Mouse (Mus musculus): ENCODE data around the gene Il11. TPM values are rescaled to one million over a fixed set of nuclear protein-coding genes. Genes with fewer than 3 reads are reported as not detected.
A peak's percentile ranks its signal among the peaks of the same experiment; 100 is the strongest.

The Il11 gene
- polyA plus RNA-seq, 1 experiment from 2014 or later = 0.32 TPM

DNA sequence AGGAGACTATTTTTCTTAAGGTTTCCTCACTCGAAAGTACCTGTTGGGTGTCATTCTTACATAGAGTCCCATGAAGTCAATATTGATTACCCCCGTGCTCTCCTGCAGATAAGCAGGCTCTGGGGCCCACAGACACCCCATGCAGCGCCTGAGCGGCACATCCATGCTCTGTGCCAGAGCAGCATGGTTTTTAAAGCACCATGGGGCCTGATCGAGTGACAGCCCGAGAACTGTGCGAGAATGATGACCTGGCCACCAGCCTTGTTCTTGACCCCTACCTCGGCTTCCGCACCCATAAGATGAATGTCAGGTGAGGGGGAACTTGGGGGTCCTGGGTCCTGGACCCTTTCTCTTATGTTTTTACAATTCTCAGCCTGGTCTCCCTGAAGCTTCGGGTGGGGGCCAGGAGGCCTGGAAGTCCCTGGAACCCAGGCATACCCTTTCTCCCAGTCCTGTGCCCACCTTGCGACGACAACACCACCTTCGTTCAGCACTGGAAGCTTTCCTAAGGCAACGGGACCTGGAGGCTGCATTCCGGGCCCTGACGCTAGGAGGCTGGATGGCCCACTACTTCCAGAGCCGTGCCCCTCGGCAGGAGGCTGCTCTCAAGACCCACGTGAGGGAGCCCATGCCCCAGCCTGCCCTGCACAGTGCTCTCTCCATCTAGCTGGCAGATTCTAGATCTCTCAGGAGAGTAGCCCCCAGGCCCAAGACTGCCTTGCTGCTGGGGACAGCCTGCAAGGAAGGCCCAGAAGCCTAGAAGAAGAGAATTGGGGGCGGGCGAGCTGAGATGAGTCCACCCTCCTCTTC is 40.8 kb downstream of the Il11 start:
- Histone ChIP-seq H3K27me3 (replicated peaks; ENCODE audit: control insufficient read depth, insufficient read depth, low read length) (no peaks in the 10 kb centered on the region), H3K9me3 (replicated peaks; ENCODE audit: control insufficient read depth, low read length) (no peaks in the 10 kb centered on the region), H3K36me3 (ENCODE audit: control insufficient read depth, insufficient read depth, low read length) (peaks cover 24% of the 10 kb centered on the region), H3K4me3 (ENCODE audit: low read depth, low read length) (peak overlapping the region; percentile 67), H3K9ac (ENCODE audit: low read length) (no peak overlapping the region), H3K27ac (ENCODE audit: low read depth, low read length) (no peak overlapping the region), H3K4me1 (ENCODE audit: control insufficient read depth, insufficient read depth, low read length) (peaks cover 21% of the 10 kb centered on the region), H3K4me2 (ENCODE audit: low read length) (peak overlapping the region; percentile 68)
- 80% methylated on average over 21 of the region's 21 CpGs for WGBS
- ATAC-seq = no peak
- DNase-seq (ENCODE audit: low spot score) = no peak

DNA sequence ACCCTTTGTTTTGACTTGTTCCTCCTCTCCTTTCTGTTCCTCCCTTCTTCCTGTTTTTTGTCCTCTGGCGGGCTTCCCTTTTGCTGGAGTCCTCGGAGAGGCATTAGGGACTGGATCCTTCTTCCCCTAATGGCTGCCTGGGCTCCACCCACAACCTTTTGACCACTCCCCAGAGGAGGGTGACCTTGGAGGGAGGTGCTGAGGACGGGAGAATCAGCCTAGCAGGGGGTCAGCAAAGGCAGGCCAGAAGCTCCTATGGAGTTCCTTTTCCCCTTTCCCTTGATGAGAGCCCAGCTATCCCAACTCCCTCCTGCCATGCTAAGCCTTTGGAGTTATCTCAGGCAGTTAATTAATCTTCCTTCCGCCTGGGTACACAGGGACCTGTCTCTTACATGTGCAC is 41.5 kb downstream of the Il11 start:
- peak overlapping the region; percentile 67 for H3K4me3 ChIP-seq (ENCODE audit: low read depth, low read length)
- H3K27me3 ChIP-seq (replicated peaks; ENCODE audit: control insufficient read depth, insufficient read depth, low read length) = no peaks in the 10 kb centered on the region
- H3K36me3 ChIP-seq (ENCODE audit: control insufficient read depth, insufficient read depth, low read length) = peaks cover 17% of the 10 kb centered on the region
- peaks cover 21% of the 10 kb centered on the region for H3K4me1 ChIP-seq (ENCODE audit: control insufficient read depth, insufficient read depth, low read length)
- ATAC-seq = no peak
- DNase-seq (ENCODE audit: low spot score) = peak; percentile 42
- peak overlapping the region; percentile 68 for H3K4me2 ChIP-seq (ENCODE audit: low read length)
- peak overlapping the region; percentile 91 for H3K27ac ChIP-seq (ENCODE audit: low read depth, low read length)
- peak overlapping the region; percentile 90 for H3K9ac ChIP-seq (ENCODE audit: low read length)
- no peaks in the 10 kb centered on the region for H3K9me3 ChIP-seq (replicated peaks; ENCODE audit: control insufficient read depth, low read length)
- WGBS = 3% methylated on average over 4 of the region's 4 CpGs

DNA sequence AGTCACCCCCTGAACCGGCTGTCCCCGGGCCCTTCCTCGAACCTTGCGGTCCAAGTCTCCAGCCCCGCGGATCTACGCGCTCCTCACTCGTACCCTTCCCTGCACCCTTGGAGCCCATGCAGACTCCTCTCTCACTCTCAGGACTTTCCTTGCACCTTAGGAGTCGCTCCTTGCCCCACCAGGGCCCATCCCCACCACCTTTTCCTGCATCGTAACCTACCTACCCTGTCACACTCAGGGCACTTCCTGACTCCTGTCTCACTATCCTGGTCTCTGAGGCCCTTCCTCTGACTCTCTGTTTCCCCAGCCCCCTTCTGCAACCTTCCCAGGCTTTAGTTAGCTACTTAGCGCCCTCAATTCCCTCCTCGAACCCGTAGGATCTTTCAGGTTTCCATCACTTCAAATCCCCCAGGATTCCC is 42.3 kb downstream of the Il11 start:
- Histone ChIP-seq H3K36me3 (ENCODE audit: control insufficient read depth, insufficient read depth, low read length) (peaks cover 8% of the 10 kb centered on the region), H3K4me2 (ENCODE audit: low read length) (peak overlapping the region; percentile 68), H3K4me1 (ENCODE audit: control insufficient read depth, insufficient read depth, low read length) (peaks cover 21% of the 10 kb centered on the region), H3K27ac (ENCODE audit: low read depth, low read length) (peak overlapping the region; percentile 91), H3K27me3 (replicated peaks; ENCODE audit: control insufficient read depth, insufficient read depth, low read length) (no peaks in the 10 kb centered on the region), H3K9ac (ENCODE audit: low read length) (peak overlapping the region; percentile 90), H3K9me3 (replicated peaks; ENCODE audit: control insufficient read depth, low read length) (no peaks in the 10 kb centered on the region), H3K4me3 (ENCODE audit: low read depth, low read length) (peak overlapping the region; percentile 67)
- WGBS = under 1% methylated on average over 12 of the region's 14 CpGs
- DNase-seq (ENCODE audit: low spot score) (no peak), ATAC-seq (peak; percentile 35; the same call in 1 of the 2 replicates)

DNA sequence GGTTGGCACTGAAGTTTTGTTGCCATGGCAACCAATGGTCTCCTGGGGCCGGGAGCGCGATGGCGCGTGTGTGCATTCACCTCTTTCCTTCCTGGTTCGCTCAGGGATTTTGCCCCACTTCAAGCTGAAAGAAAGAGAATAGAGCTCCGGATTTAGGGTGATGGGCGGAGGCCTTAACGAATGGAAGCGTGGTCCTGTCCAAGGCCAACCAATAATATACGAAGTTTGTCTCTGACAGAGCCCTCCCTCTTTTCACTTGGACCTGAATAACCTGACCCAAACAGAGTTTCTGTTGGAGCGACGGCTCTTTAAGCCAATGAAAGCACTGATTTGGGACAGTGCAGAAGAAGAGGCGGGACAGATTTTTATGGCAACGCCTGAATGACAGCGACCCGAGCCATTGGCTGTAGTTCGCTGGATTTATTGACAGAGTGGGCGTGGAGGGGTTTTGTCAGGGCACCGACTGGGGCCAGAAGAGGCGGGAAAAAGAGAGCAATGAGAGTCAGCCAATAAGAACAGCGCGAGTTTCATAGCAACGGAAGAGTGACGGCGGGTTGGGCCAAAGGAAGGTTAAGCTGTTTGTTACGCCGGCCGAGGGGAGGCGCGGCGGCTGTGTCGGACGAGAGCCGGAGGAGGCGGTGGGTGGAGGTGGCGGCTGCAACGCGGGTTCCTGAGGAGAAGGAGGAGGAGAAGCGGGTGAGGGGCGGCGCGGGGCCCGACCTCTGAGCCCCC is 42.9 kb downstream of the Il11 start, which contains the start of gene Kmt5c:
Kmt5c (plus strand) TSS at position 572 of the 732 bp plus-strand sequence.
- Histone ChIP-seq H3K4me1 (ENCODE audit: control insufficient read depth, insufficient read depth, low read length) (peaks cover 21% of the 10 kb centered on the region), H3K27ac (ENCODE audit: low read depth, low read length) (peak within 1 kb of the TSS; percentile 91), H3K36me3 (ENCODE audit: control insufficient read depth, insufficient read depth, low read length) (0 out of 2 replicates have a peak, but pooled peaks cover 4% of the 10 kb centered on the region), H3K9ac (ENCODE audit: low read length) (peak within 1 kb of the TSS; percentile 90), H3K4me2 (ENCODE audit: low read length) (peak within 1 kb of the TSS; percentile 68), H3K4me3 (ENCODE audit: low read depth, low read length) (peak within 1 kb of the TSS; percentile 67), H3K9me3 (replicated peaks; ENCODE audit: control insufficient read depth, low read length) (no peaks in the 10 kb centered on the region), H3K27me3 (replicated peaks; ENCODE audit: control insufficient read depth, insufficient read depth, low read length) (no peaks in the 10 kb centered on the region)
- DNase-seq (ENCODE audit: low spot score) (peak; percentile 100), ATAC-seq (peak; percentile 96)
- WGBS = under 1% methylated on average over 39 of the region's 44 CpGs

- WGBS = 33% methylated on average over 10 of the region's 10 CpGs
These were observed 43.6 kb downstream of the Il11 start for GRCm38 (mm10) chr7:4739041-4739543.

DNA sequence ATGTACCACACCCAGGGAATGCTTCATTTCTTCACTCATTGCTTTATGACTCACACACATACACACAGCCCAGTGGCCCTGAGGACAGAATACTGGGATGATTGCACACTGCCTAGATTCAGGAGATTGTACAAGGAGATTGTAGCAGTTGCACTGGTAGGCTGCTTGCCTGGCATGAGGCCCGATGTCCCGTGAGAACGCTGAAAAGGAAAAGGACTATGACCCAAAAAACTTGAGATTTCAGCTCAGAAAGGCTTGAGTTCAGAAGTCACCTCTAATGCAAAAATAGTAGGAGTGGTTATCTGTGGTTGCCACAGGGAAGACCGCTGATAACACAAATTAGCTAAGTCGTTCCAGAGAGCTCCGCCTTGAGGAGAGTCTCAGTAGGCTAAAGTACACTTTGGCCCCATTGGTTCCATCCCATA is 49.7 kb downstream of the Il11 start:
- H3K4me3 ChIP-seq (ENCODE audit: low read depth, low read length) = no peak overlapping the region
- H3K27ac ChIP-seq (ENCODE audit: low read depth, low read length) = no peak overlapping the region
- H3K36me3 ChIP-seq (ENCODE audit: control insufficient read depth, insufficient read depth, low read length) = no peaks in the 10 kb centered on the region
- DNase-seq (ENCODE audit: low spot score) (no peak), ATAC-seq (no peak)
- 77% methylated on average over 6 of the region's 6 CpGs for WGBS
- H3K4me1 ChIP-seq (ENCODE audit: control insufficient read depth, insufficient read depth, low read length) = no peaks in the 10 kb centered on the region
- H3K9ac ChIP-seq (ENCODE audit: low read length) = no peak overlapping the region
- H3K4me2 ChIP-seq (ENCODE audit: low read length) = no peak overlapping the region
- H3K27me3 ChIP-seq (replicated peaks; ENCODE audit: control insufficient read depth, insufficient read depth, low read length) = no peaks in the 10 kb centered on the region
- no peaks in the 10 kb centered on the region for H3K9me3 ChIP-seq (replicated peaks; ENCODE audit: control insufficient read depth, low read length)

More at GRCm38 (mm10) chr7:4739041-4739543, 43.6 kb downstream of the Il11 start:
- no peak for ATAC-seq
- Histone ChIP-seq H3K9me3 (replicated peaks; ENCODE audit: control insufficient read depth, low read length) (no peaks in the 10 kb centered on the region), H3K4me2 (ENCODE audit: low read length) (peak overlapping the region; percentile 56), H3K27me3 (replicated peaks; ENCODE audit: control insufficient read depth, insufficient read depth, low read length) (no peaks in the 10 kb centered on the region), H3K4me1 (ENCODE audit: control insufficient read depth, insufficient read depth, low read length) (peaks cover 21% of the 10 kb centered on the region), H3K27ac (ENCODE audit: low read depth, low read length) (peak overlapping the region; percentile 71), H3K4me3 (ENCODE audit: low read depth, low read length) (peak overlapping the region; percentile 27), H3K36me3 (ENCODE audit: control insufficient read depth, insufficient read depth, low read length) (no peaks in the 10 kb centered on the region), H3K9ac (ENCODE audit: low read length) (peak overlapping the region; percentile 17; the same call in 1 of the 2 replicates)
- no peak for DNase-seq (ENCODE audit: low spot score)

GRCm38 (mm10) chr7:4731090-4731489 is 51.6 kb downstream of the Il11 start:
- 88% methylated on average over 5 of the region's 5 CpGs for WGBS
- H3K36me3 ChIP-seq (ENCODE audit: control insufficient read depth, insufficient read depth, low read length) = no peaks in the 10 kb centered on the region
- H3K4me3 ChIP-seq (ENCODE audit: low read depth, low read length) = no peak overlapping the region
- H3K4me1 ChIP-seq (ENCODE audit: control insufficient read depth, insufficient read depth, low read length) = no peaks in the 10 kb centered on the region
- no peaks in the 10 kb centered on the region for H3K9me3 ChIP-seq (replicated peaks; ENCODE audit: control insufficient read depth, low read length)
- H3K4me2 ChIP-seq (ENCODE audit: low read length) = no peak overlapping the region
- DNase-seq (ENCODE audit: low spot score) (no peak), ATAC-seq (no peak)
- no peaks in the 10 kb centered on the region for H3K27me3 ChIP-seq (replicated peaks; ENCODE audit: control insufficient read depth, insufficient read depth, low read length)
- H3K9ac ChIP-seq (ENCODE audit: low read length) = no peak overlapping the region
- H3K27ac ChIP-seq (ENCODE audit: low read depth, low read length) = no peak overlapping the region

- H3K4me1 ChIP-seq (ENCODE audit: control insufficient read depth, insufficient read depth, low read length) = no peaks in the 10 kb centered on the region
- H3K27ac ChIP-seq (ENCODE audit: low read depth, low read length) = no peak within 1 kb of the TSS
- no peak within 1 kb of the TSS for H3K4me3 ChIP-seq (ENCODE audit: low read depth, low read length)
- 85% methylated on average over 7 of the region's 7 CpGs for WGBS
- no peaks in the 10 kb centered on the region for H3K27me3 ChIP-seq (replicated peaks; ENCODE audit: control insufficient read depth, insufficient read depth, low read length)
- no peaks in the 10 kb centered on the region for H3K9me3 ChIP-seq (replicated peaks; ENCODE audit: control insufficient read depth, low read length)
- H3K4me2 ChIP-seq (ENCODE audit: low read length) = no peak within 1 kb of the TSS
- no peaks in the 10 kb centered on the region for H3K36me3 ChIP-seq (ENCODE audit: control insufficient read depth, insufficient read depth, low read length)
- no peak for ATAC-seq
- no peak within 1 kb of the TSS for H3K9ac ChIP-seq (ENCODE audit: low read length)
- no peak for DNase-seq (ENCODE audit: low spot score)
These were observed 57.5 kb downstream of the Il11 start, which contains the start of gene Tmem150b for GRCm38 (mm10) chr7:4725169-4725568. Gene Tmem150b (minus strand): TSS chr7:4725249.

All from forebrain, embryonic 14.5 days (tissue).